Mouse (Mus musculus) G1E (cell line): ENCODE results near the gene Pbx3.

Experiments
- CTCF ChIP-seq: IDR thresholded peaks from 2 replicates; pipeline ENCODE4 v1.5.1; 2012; ENCODE audit warnings: low read depth, low read length, inconsistent platforms, mixed read lengths
- GATA1 ChIP-seq: IDR thresholded peaks from 2 replicates; pipeline ENCODE4 v1.6.1; 2012; ENCODE audit warnings: borderline replicate concordance, low read length, inconsistent platforms, mixed read lengths
- GATA2 ChIP-seq: IDR thresholded peaks from 2 replicates; pipeline ENCODE4 v1.6.1; 2012; ENCODE audit warnings: low read depth, low read length, inconsistent platforms, borderline replicate concordance
- POLR2AphosphoS5 ChIP-seq: IDR thresholded peaks from 2 replicates; pipeline ENCODE4 v1.6.1; 2012; ENCODE audit warnings: low read depth, low read length, inconsistent platforms; ENCODE audit not compliant: insufficient replicate concordance
- TAL1 ChIP-seq: conservative IDR thresholded peaks from 2 replicates; pipeline ENCODE4 v1.6.1; 2012; ENCODE audit warnings: low read depth, low read length, inconsistent platforms, mixed read lengths

DNA sequence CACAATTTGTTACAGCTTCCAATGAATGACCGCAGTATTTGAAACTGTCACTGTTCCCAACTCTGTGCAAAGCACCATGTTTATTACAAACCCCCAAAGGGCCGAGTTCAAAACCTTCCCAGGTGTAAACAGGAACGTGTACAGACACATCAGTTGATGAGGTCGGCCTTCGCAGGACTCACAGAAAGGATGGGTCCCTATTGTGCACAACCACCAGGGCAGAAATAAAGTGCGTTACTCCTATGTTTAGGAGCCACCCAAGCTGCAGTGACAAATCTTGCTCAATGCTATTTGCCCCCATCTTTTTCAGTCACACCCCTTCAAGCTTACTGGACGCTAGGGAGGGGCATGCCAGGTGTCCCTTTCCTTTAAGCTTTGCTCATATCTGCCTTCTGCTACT, 34.7 kb upstream of the Pbx3 start:
- TF ChIP-seq CTCF (no peak), GATA1 (no peak), TAL1 (no peak), POLR2AphosphoS5 (no peak), GATA2 (no peak)
